Mouse (Mus musculus) brain, embryonic 14.5 days (tissue): ENCODE measurements around the gene Zfp786.

Experiments used
- CTCF ChIP-seq: fragments of 200-500 bp; IDR thresholded peaks from 2 replicates; pipeline ENCODE4 v1.5.1; 2012; ENCODE audit warnings: inconsistent platforms, mild to moderate bottlenecking, moderate library complexity, borderline replicate concordance; ENCODE audit not compliant: insufficient read depth, insufficient read length; ENCODE audit errors: extremely low read depth
- POLR2A ChIP-seq: fragments of 200-500 bp; IDR thresholded peaks from 2 replicates; pipeline ENCODE4 v1.6.1; 2012; ENCODE audit warnings: mild to moderate bottlenecking, inconsistent platforms, borderline replicate concordance; ENCODE audit not compliant: poor library complexity, insufficient read depth, insufficient read length, severe bottlenecking; ENCODE audit errors: extremely low read depth

- TF ChIP-seq CTCF (no peak), POLR2A (no peak)
These were observed 37.4 kb downstream of the Zfp786 start for GRCm38 (mm10) chr6:47793284-47793683.
